Mouse (Mus musculus) hematopoietic multipotent progenitor cell, adult 10-12 weeks (in vitro differentiated cells): ENCODE results near the gene Olfr715. TPM values are rescaled to one million over a fixed set of nuclear protein-coding genes. Genes with fewer than 3 reads are reported as not detected.

Experiments
- polyA plus RNA-seq: library from polyadenylated mRNA; stranded (reverse); fragments of >175 nt; gene quantifications from 2 replicates; pipeline ENCODE4 v1.2.3, GENCODE M21; 2012; ENCODE audit warnings: low replicate concordance

The Olfr715 gene
- not detected in 2 replicates for polyA plus RNA-seq

GRCm38 (mm10) chr7:107130983-107131382, at the start of gene Olfr715:
Gene Olfr715 (minus strand): TSS chr7:107131083.

GRCm38 (mm10) chr7:107166690-107167089, 35.8 kb upstream of the Olfr715 start, which contains the start of gene Nlrp14:
Gene Nlrp14 (plus strand): TSS chr7:107166990.

GRCm38 (mm10) chr7:107138027-107138426, 7.1 kb upstream of the Olfr715 start, which contains the start of gene Olfr716:
Gene Olfr716 (plus strand): TSS chr7:107138327.

DNA sequence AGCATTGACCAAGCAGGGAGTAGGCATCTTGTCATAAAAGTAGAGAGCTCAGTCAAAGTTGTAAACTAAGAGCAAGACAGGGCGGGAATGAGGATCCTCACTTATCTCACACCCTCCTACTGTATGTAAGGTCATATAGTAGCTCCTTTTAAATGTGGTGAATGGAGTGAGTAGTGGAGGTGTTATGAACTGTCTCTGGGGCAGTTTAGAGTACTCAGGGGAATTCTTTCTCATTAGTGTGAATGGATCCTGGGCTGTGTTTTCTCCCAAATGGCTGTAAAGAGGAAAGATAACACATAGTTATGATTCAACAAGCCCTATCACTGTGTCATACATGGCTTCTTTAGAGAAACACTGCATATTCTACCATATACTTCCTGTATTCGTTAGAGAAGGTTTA, 20.6 kb downstream of the Olfr715 start, which contains the start of gene Olfr715b:
Olfr715b (minus strand) TSS at position 101 of the 400 bp plus-strand sequence.

GRCm38 (mm10) chr7:107092920-107093319, 38.0 kb downstream of the Olfr715 start, which contains the start of gene Olfr17:
Gene Olfr17 (plus strand): TSS chr7:107093220.

Other genes with a start within 250 kb of the Olfr715 start
- gene Olfr706, start 242.9 kb downstream of the Olfr715 start, polyA plus RNA-seq: not detected in 2 replicates
- not detected in 2 replicates for gene Olfr707, start 229.8 kb downstream of the Olfr715 start, polyA plus RNA-seq
- gene Olfr1532-ps1, start 223.1 kb downstream of the Olfr715 start, polyA plus RNA-seq: not detected in 2 replicates
- gene Olfr709-ps1, start 198.9 kb downstream of the Olfr715 start, polyA plus RNA-seq: not detected in 2 replicates
- not detected in 2 replicates for gene Olfr710, start 182.8 kb downstream of the Olfr715 start, polyA plus RNA-seq
- 0.03 TPM in 1 of 2 replicates, not detected in the other for gene Olfr6, start 167.1 kb downstream of the Olfr715 start, polyA plus RNA-seq
- gene Olfr711, start 155.6 kb downstream of the Olfr715 start, polyA plus RNA-seq: not detected in 2 replicates
- gene Olfr2, start 125.0 kb downstream of the Olfr715 start, polyA plus RNA-seq: not detected in 2 replicates
- not detected in 2 replicates for gene Olfr713, start 99.9 kb downstream of the Olfr715 start, polyA plus RNA-seq
- gene Olfr714, start 60.1 kb downstream of the Olfr715 start, polyA plus RNA-seq: not detected in 2 replicates
- gene Olfr17, start 37.9 kb downstream of the Olfr715 start, polyA plus RNA-seq: not detected in 2 replicates
- not detected in 2 replicates for gene Olfr715b, start 20.7 kb downstream of the Olfr715 start, polyA plus RNA-seq
- not detected in 2 replicates for gene Olfr716, start 7.2 kb upstream of the Olfr715 start, polyA plus RNA-seq
- not detected in 2 replicates for gene Nlrp14, start 35.9 kb upstream of the Olfr715 start, polyA plus RNA-seq
- gene Rbmxl2, start 78.4 kb upstream of the Olfr715 start, polyA plus RNA-seq: not detected in 2 replicates
- not detected in 2 replicates for gene Syt9, start 239.6 kb upstream of the Olfr715 start, polyA plus RNA-seq